In the genomic region with DNA sequence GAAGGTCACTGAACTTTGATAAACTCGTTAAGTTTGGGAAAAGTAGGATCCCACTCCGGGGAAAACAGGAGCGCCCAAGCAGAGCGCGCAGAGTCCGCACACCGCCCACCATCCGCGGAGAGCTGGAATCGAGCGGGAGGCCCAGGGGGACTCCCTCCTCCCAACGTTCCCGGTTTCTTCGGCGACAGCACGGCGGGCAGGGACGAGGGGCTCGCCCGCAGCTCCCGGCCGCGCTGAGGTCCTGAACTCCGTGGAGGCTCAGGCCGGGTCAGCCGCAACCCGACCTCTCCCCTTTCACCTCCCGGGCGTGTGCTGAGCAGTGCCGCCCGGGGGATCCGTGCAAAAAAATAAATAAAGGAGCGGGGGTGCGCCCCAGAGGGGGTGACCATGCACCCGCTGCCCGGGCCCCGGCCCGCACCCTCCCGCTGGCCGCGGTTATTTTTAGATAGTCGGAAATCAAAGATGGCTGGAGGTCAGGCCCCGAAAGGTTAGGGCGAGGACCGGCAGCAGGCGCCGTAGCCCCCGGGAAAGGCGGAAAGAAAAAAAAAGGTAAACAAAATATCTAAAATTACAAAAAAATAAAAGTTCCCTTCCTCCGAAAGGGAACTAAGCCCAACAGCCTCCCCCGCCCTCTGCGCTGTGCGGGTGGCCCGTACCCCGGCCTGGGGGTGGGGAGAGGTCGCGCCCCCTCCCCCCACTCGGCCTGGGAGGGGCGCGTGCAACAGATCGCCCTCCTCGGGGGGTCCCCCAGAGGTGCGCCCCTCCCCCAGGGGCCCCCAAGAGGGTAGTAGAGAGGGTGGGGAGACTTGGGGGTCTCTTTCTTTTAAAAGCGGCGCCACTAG, we compare ENCODE assay signal across 8 mouse cellular contexts. TPM values are rescaled to one million over a fixed set of nuclear protein-coding genes. Genes with fewer than 3 reads are reported as not detected.
DNase-seq lines count a peak whose midpoint lies in the region; ATAC-seq and TF ChIP-seq lines count a peak whose summit lies in the region.

No protein-coding gene starts in this region.

- peak overlapping the region; percentile 48 for H3K4me3 ChIP-seq in kidney, embryonic 14.5 days (ENCODE audit: low read length)
- H3K4me3 ChIP-seq in forebrain, embryonic 12.5 days (replicated peaks): peak overlapping the region; percentile 60
- H3K4me3 ChIP-seq in hindbrain, embryonic 15.5 days: peak overlapping the region; percentile 48
- peak overlapping the region; percentile 45 for H3K4me3 ChIP-seq in midbrain, postnatal 0 days (ENCODE audit: low read depth, low read length)
- H3K4me3 ChIP-seq in cerebellum, adult 2 months (replicated peaks; ENCODE audit: insufficient read depth, low read depth, low read length): no peak overlapping the region

- H3K9ac ChIP-seq in kidney, embryonic 14.5 days (ENCODE audit: low read depth, low read length): peak overlapping the region; percentile 38
- H3K9ac ChIP-seq in forebrain, embryonic 12.5 days: peak overlapping the region; percentile 80
- peak overlapping the region; percentile 25; the same call in 1 of the 2 replicates for H3K9ac ChIP-seq in hindbrain, embryonic 15.5 days
- H3K9ac ChIP-seq in midbrain, postnatal 0 days (replicated peaks; ENCODE audit: low read length, poor library complexity, severe bottlenecking): no peak overlapping the region

- peak overlapping the region; percentile 86 for H3K4me2 ChIP-seq in kidney, embryonic 14.5 days (replicated peaks; ENCODE audit: low read depth, low read length)
- peak overlapping the region; percentile 91 for H3K4me2 ChIP-seq in forebrain, embryonic 12.5 days
- H3K4me2 ChIP-seq in hindbrain, embryonic 15.5 days: peak overlapping the region; percentile 88
- peak overlapping the region; percentile 80 for H3K4me2 ChIP-seq in midbrain, postnatal 0 days (ENCODE audit: low read depth, low read length, poor library complexity, severe bottlenecking)

- H3K9me3 ChIP-seq in kidney, embryonic 14.5 days (ENCODE audit: control insufficient read depth, low read length): no peaks in the 10 kb centered on the region
- no peaks in the 10 kb centered on the region for H3K9me3 ChIP-seq in forebrain, embryonic 12.5 days
- no peaks in the 10 kb centered on the region for H3K9me3 ChIP-seq in hindbrain, embryonic 15.5 days
- no peaks in the 10 kb centered on the region for H3K9me3 ChIP-seq in midbrain, postnatal 0 days (ENCODE audit: low read length)

- peaks cover 89% of the 10 kb centered on the region for H3K27me3 ChIP-seq in kidney, embryonic 14.5 days (ENCODE audit: control insufficient read depth, insufficient read depth, low read length)
- H3K27me3 ChIP-seq in forebrain, embryonic 12.5 days: peaks cover 63% of the 10 kb centered on the region
- peaks cover 35% of the 10 kb centered on the region for H3K27me3 ChIP-seq in hindbrain, embryonic 15.5 days
- H3K27me3 ChIP-seq in midbrain, postnatal 0 days (ENCODE audit: insufficient read depth, low read length): peaks cover 22% of the 10 kb centered on the region
- peaks cover 12% of the 10 kb centered on the region; the same call in 1 of the 2 replicates for H3K27me3 ChIP-seq in cerebellum, adult 2 months (ENCODE audit: control insufficient read depth, insufficient read depth, low read length)

- DNase-seq in kidney, postnatal 25 days: no peak
- DNase-seq in midbrain, postnatal 0 days (ENCODE audit: low spot score): no peak
- no peak for DNase-seq in cerebellum, adult 11-12 months
- no peak for DNase-seq in cerebellum, adult 2 months
- no peak for DNase-seq in frontal cortex, postnatal 25 days (ENCODE audit: low spot score in 2 of 2)

- WGBS in kidney, embryonic 14.5 days: under 1% methylated on average over 64 of the region's 65 CpGs
- under 1% methylated on average over 61 of the region's 65 CpGs for WGBS in forebrain, embryonic 12.5 days
- WGBS in hindbrain, embryonic 15.5 days: under 1% methylated on average over 61 of the region's 65 CpGs
- WGBS in midbrain, postnatal 0 days: 1% methylated on average over 61 of the region's 65 CpGs
- 1% methylated on average over 65 of the region's 65 CpGs for WGBS in cerebellum, adult 2 months

- no peak overlapping the region for H3K27ac ChIP-seq in kidney, embryonic 14.5 days (ENCODE audit: low read depth, low read length)
- peak overlapping the region; percentile 86 for H3K27ac ChIP-seq in forebrain, embryonic 12.5 days
- no peak overlapping the region for H3K27ac ChIP-seq in hindbrain, embryonic 15.5 days (replicated peaks)
- H3K27ac ChIP-seq in midbrain, postnatal 0 days (ENCODE audit: low read depth, low read length): no peak overlapping the region
- no peak overlapping the region for H3K27ac ChIP-seq in cerebellum, adult 2 months (ENCODE audit: insufficient read depth, low read length)

- no peak for TF ChIP-seq POLR2A in cerebellum, adult 2 months (IDR thresholded peaks at IDR 0.05; ENCODE audit: borderline replicate concordance, insufficient read depth, low read length)

- no peak for TF ChIP-seq CTCF in midbrain, postnatal 0 days (IDR thresholded peaks at IDR 0.05)
- no peak for TF ChIP-seq CTCF in cerebellum, adult 2 months (IDR thresholded peaks at IDR 0.05; ENCODE audit: borderline replicate concordance, insufficient read depth, low read depth, low read length)

- peaks cover 15% of the 10 kb centered on the region for H3K4me1 ChIP-seq in kidney, embryonic 14.5 days (ENCODE audit: control insufficient read depth, insufficient read depth, low read length)
- H3K4me1 ChIP-seq in forebrain, embryonic 12.5 days: peaks cover 58% of the 10 kb centered on the region
- peaks cover 30% of the 10 kb centered on the region for H3K4me1 ChIP-seq in hindbrain, embryonic 15.5 days (replicated peaks)
- peaks cover 2% of the 10 kb centered on the region; the same call in 1 of the 2 replicates for H3K4me1 ChIP-seq in midbrain, postnatal 0 days (ENCODE audit: insufficient read depth, low read length)
- H3K4me1 ChIP-seq in cerebellum, adult 2 months (ENCODE audit: control insufficient read depth, insufficient read depth, low read length): no peaks in the 10 kb centered on the region; the same call in 1 of the 2 replicates

- ATAC-seq in kidney, embryonic 14.5 days (ENCODE audit: low FRiP score, low TSS enrichment): no peak
- peak; percentile 30; the same call in 1 of the 2 replicates for ATAC-seq in forebrain, embryonic 12.5 days (ENCODE audit: low FRiP score)
- ATAC-seq in hindbrain, embryonic 15.5 days (ENCODE audit: low FRiP score, low read depth): 0 out of 2 replicates have a peak, but pooled peaks have one; percentile 9
- ATAC-seq in midbrain, postnatal 0 days (ENCODE audit: low FRiP score): 0 out of 2 replicates have a peak, but pooled peaks have one; percentile 17

- no peaks in the 10 kb centered on the region for H3K36me3 ChIP-seq in kidney, embryonic 14.5 days (ENCODE audit: control insufficient read depth, insufficient read depth, low read length)
- H3K36me3 ChIP-seq in forebrain, embryonic 12.5 days (replicated peaks): no peaks in the 10 kb centered on the region
- no peaks in the 10 kb centered on the region for H3K36me3 ChIP-seq in hindbrain, embryonic 15.5 days
- peaks cover 4% of the 10 kb centered on the region; the same call in 1 of the 2 replicates for H3K36me3 ChIP-seq in midbrain, postnatal 0 days (ENCODE audit: insufficient read depth, low read length)

RNA-seq across cellular contexts. Expression of a gene that starts 1.8 kb away (rescaled TPM):
- 0.16 and 0.65 TPM in 2 replicates for polyA plus RNA-seq in kidney, embryonic 14.5 days (2014; fragmentation: Nextera tagmentation; extraction: Ambion mirVana)
- 4.6 and 6.9 TPM in 2 replicates for polyA plus RNA-seq in forebrain, embryonic 12.5 days (2016; fragmentation: Nextera tagmentation; extraction: Ambion mirVana)
- polyA plus RNA-seq in hindbrain, embryonic 15.5 days (2015; fragmentation: Nextera tagmentation; extraction: Ambion mirVana): 0.44 and 2.5 TPM in 2 replicates
- total RNA-seq in midbrain, postnatal 0 days (2014; rRNA removed): 0.60 and 1.8 TPM in 2 replicates
- polyA plus RNA-seq in midbrain, postnatal 0 days (2015; fragmentation: Nextera tagmentation; extraction: Ambion mirVana): 0.54 and 0.87 TPM in 2 replicates
- 0.13 and 0.28 TPM in 2 replicates for polyA plus RNA-seq in cerebellum, adult 2 months (2012; rRNA removed)

RNA-seq across cellular contexts. Expression of a gene that starts 23.7 kb away (rescaled TPM):
- polyA plus RNA-seq in kidney, embryonic 14.5 days (2014; fragmentation: Nextera tagmentation; extraction: Ambion mirVana): 4.6 and 8.0 TPM in 2 replicates
- polyA plus RNA-seq in forebrain, embryonic 12.5 days (2016; fragmentation: Nextera tagmentation; extraction: Ambion mirVana): 27.6 and 28.3 TPM in 2 replicates
- 160 and 177 TPM in 2 replicates for polyA plus RNA-seq in hindbrain, embryonic 15.5 days (2015; fragmentation: Nextera tagmentation; extraction: Ambion mirVana)
- total RNA-seq in midbrain, postnatal 0 days (2014; rRNA removed): 600 and 607 TPM in 2 replicates
- 159 and 163 TPM in 2 replicates for polyA plus RNA-seq in midbrain, postnatal 0 days (2015; fragmentation: Nextera tagmentation; extraction: Ambion mirVana)
- polyA plus RNA-seq in cerebellum, adult 2 months (2012; rRNA removed): 316 and 321 TPM in 2 replicates
